Mouse (Mus musculus) CD4-positive naive resting alpha-beta T cell, adult 76 days (primary cell): ENCODE data around the gene 4930470P17Rik. TPM values are rescaled to one million over a fixed set of nuclear protein-coding genes. Genes with fewer than 3 reads are reported as not detected.

Experiments
- total RNA-seq: library from RNA; stranded (reverse); gene quantifications from one replicate; pipeline ENCODE4 v1.2.4, GENCODE M21; 2023

4930470P17Rik gene
- not detected for total RNA-seq

DNA sequence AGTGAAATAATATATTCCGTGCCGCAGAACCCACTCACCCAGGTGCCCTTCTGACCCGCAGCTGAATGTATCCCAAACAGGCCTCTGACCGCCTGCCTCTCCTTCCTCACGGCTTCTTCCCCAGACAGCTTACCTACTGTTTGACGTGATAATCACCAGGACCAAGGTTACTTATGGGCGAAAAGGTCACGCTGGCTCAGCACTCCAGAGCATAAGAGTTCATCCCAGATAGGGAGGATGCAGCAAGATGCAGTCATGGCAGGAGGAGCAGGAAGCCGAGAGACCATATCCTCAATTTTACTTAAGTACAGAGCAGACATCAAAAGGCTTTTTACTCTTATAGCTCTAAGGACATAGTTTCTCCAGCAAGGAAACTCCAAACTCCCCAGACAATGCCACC is at the start of gene 4930470P17Rik:
Gene 4930470P17Rik (minus strand): TSS at position 101 of the 400 bp plus-strand sequence.

Other genes starting within 250 kb of the 4930470P17Rik start
- gene Bcas1, start 174.2 kb downstream of the 4930470P17Rik start, total RNA-seq = 0.67 TPM
- 22.0 TPM for gene Pfdn4, start 105.6 kb downstream of the 4930470P17Rik start, total RNA-seq
- not detected for gene Cyp24a1, start 104.9 kb downstream of the 4930470P17Rik start, total RNA-seq
- gene Dok5, start 129.8 kb upstream of the 4930470P17Rik start, total RNA-seq = not detected